Mouse (Mus musculus): ENCODE data around the gene Trp53tg5. TPM values are rescaled to one million over a fixed set of nuclear protein-coding genes. Genes with fewer than 3 reads are reported as not detected.

Gene Trp53tg5
- polyA plus RNA-seq, 1 experiment from 2014 or later = not detected

DNA sequence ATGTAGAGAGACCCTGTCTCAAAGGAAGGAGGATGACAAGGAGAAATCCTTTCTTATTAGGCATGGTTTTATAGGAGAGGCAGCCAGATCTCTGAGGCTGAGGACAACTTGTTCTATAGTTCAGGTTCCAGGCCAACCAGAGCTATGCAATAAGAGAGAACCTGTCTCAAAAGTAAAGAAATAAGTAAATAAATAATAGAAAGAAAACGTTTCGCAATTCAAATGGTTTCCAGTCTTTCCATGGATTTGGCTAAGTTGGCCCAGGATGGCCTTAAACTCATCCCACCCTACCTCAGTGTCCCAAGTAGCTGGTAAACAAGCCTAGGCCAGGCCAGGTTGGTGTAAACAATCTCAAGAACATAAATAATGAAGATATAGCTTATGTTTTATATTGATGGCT is 28.8 kb downstream of the Trp53tg5 start:
- Histone ChIP-seq H3K9ac (replicated peaks) (no peak overlapping the region), H3K4me3 (no peak overlapping the region), H3K27me3 (peaks cover 8% of the 10 kb centered on the region; the same call in 1 of the 2 replicates), H3K36me3 (no peaks in the 10 kb centered on the region), H3K4me2 (replicated peaks) (no peak overlapping the region), H3K27ac (replicated peaks) (no peak overlapping the region), H3K9me3 (no peaks in the 10 kb centered on the region), H3K4me1 (peaks cover 17% of the 10 kb centered on the region)
- no peak for ATAC-seq (replicated peaks)
- 86% methylated on average over 2 of the region's 2 CpGs for WGBS

DNA sequence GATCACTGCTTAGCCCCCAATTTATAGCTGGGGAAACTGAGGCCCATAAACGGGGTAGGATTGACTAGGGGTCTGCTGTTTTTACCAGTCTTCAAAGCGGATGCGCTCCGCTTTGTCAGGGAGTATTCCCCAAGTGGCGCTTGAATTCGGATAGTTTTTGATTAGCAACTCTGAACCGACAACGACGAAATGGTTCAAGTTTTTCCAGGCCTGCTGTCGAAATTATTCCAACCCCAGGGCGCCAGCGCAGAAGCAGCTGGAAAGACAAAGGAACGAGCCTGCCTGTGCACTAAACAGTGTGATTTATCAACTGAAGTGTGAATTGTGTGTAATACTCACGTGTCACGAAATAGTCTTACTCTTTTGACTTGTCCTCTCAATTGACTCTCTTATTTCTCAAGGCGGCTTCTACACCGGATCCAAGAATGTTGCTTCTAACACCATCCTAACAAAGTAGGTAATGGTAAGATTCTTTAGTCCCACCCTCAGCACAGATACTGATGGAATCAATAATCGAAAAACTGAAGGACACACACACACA is 30.0 kb downstream of the Trp53tg5 start, which contains the start of gene Sdc4:
Sdc4 (minus strand) TSS at position 428 of the 541 bp plus-strand sequence.
- ATAC-seq (replicated peaks) = peak; percentile 23; the same call in 1 of the 2 replicates
- WGBS = 8% methylated on average over 18 of the region's 18 CpGs

DNA sequence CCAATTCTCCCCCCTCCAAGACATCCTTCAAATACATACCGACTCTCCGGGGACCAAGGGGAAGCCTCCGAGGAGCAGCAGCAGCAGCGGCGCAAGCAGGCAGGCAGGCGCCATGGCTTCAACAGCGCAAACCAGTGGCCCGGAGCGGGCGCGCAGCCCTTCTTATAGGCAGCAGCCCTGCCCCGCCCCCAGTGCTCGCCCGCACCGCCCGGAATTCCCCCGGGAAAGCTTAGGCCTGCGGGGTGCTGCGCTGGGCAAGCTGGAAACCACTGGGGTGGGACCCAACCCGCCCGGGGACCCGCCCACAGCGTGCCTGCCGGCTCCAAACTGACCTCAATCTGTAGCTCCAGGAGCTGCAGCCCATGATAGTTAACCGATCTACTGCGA is 30.5 kb downstream of the Trp53tg5 start:
- H3K27ac ChIP-seq (replicated peaks) = no peak overlapping the region
- H3K27me3 ChIP-seq = peaks cover 8% of the 10 kb centered on the region; the same call in 1 of the 2 replicates
- H3K4me3 ChIP-seq = peak overlapping the region; percentile 49
- H3K36me3 ChIP-seq = no peaks in the 10 kb centered on the region
- under 1% methylated on average over 26 of the region's 26 CpGs for WGBS
- peak; percentile 95 for ATAC-seq (replicated peaks)
- H3K4me1 ChIP-seq = peaks cover 17% of the 10 kb centered on the region
- peak overlapping the region; percentile 48 for H3K9ac ChIP-seq (replicated peaks)
- peak overlapping the region; percentile 87 for H3K4me2 ChIP-seq (replicated peaks)
- H3K9me3 ChIP-seq = no peaks in the 10 kb centered on the region

More for the DNA sequence above, 30.0 kb downstream of the Trp53tg5 start, which contains the start of gene Sdc4:
- peak within 1 kb of the TSS; percentile 87 for H3K4me2 ChIP-seq (replicated peaks)
- H3K27me3 ChIP-seq = peaks cover 8% of the 10 kb centered on the region; the same call in 1 of the 2 replicates
- peak within 1 kb of the TSS; percentile 48 for H3K9ac ChIP-seq (replicated peaks)
- no peak within 1 kb of the TSS for H3K27ac ChIP-seq (replicated peaks)
- H3K9me3 ChIP-seq = no peaks in the 10 kb centered on the region
- peaks cover 17% of the 10 kb centered on the region for H3K4me1 ChIP-seq
- H3K4me3 ChIP-seq = peak within 1 kb of the TSS; percentile 49
- no peaks in the 10 kb centered on the region for H3K36me3 ChIP-seq

GRCm38 (mm10) chr2:164442315-164443050 is 31.0 kb downstream of the Trp53tg5 start:
- Histone ChIP-seq H3K4me2 (replicated peaks) (peak overlapping the region; percentile 87), H3K9me3 (no peaks in the 10 kb centered on the region), H3K9ac (replicated peaks) (peak overlapping the region; percentile 48), H3K27ac (replicated peaks) (no peak overlapping the region), H3K4me1 (peaks cover 17% of the 10 kb centered on the region), H3K4me3 (peak overlapping the region; percentile 49), H3K27me3 (peaks cover 8% of the 10 kb centered on the region; the same call in 1 of the 2 replicates), H3K36me3 (no peaks in the 10 kb centered on the region)
- WGBS = 2% methylated on average over 29 of the region's 29 CpGs
- ATAC-seq (replicated peaks) = peak; percentile 47

DNA sequence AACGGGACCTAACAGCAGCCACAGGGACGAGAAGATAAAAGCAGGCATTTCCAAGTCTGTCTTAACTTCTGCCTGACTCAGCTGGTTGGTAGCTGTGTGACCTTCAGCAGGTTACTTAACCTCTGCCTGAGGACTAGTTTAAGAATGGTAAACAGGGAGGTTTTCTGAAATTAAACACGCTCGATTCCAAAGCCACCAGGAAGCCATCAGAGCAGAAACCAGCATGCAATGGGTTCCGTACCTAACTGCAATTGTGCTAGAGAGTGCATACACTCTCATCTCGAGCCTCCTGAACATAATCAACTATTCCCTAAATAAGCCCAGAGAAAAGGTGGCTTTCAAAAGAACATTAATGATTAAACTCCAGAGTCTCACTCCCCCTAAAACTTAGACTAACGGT is 31.8 kb downstream of the Trp53tg5 start:
- H3K36me3 ChIP-seq = no peaks in the 10 kb centered on the region
- H3K4me1 ChIP-seq = peaks cover 17% of the 10 kb centered on the region
- WGBS = 35% methylated on average over 7 of the region's 7 CpGs
- ATAC-seq (replicated peaks) = no peak
- peaks cover 8% of the 10 kb centered on the region; the same call in 1 of the 2 replicates for H3K27me3 ChIP-seq
- H3K27ac ChIP-seq (replicated peaks) = no peak overlapping the region
- H3K4me3 ChIP-seq = no peak overlapping the region
- no peak overlapping the region for H3K9ac ChIP-seq (replicated peaks)
- no peaks in the 10 kb centered on the region for H3K9me3 ChIP-seq
- H3K4me2 ChIP-seq (replicated peaks) = no peak overlapping the region

DNA sequence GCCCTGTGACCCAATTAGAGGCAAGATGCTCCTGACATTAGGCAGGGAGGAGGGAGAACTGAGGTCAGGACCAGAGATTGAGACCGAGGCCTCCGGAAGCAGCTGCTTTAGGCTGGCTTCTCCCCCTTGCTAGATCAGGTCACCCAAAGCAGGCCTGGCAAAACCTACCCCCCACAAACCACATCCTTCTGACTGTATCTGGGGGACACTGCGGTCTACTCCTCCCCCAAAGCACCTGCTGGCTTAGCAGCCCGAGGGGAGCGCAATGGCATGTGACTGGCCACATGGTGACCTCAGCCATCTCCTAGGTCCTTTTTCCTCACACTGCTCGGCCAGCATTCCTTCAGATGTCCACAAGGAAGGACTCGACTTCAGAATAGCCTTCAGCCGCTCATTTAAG is 32.4 kb downstream of the Trp53tg5 start:
- no peaks in the 10 kb centered on the region for H3K9me3 ChIP-seq
- H3K4me2 ChIP-seq (replicated peaks) = no peak overlapping the region
- no peak overlapping the region for H3K4me3 ChIP-seq
- H3K4me1 ChIP-seq = peaks cover 17% of the 10 kb centered on the region
- no peak overlapping the region for H3K27ac ChIP-seq (replicated peaks)
- no peak overlapping the region for H3K9ac ChIP-seq (replicated peaks)
- peaks cover 8% of the 10 kb centered on the region; the same call in 1 of the 2 replicates for H3K27me3 ChIP-seq
- no peak for ATAC-seq (replicated peaks)
- 44% methylated on average over 8 of the region's 8 CpGs for WGBS
- H3K36me3 ChIP-seq = no peaks in the 10 kb centered on the region

DNA sequence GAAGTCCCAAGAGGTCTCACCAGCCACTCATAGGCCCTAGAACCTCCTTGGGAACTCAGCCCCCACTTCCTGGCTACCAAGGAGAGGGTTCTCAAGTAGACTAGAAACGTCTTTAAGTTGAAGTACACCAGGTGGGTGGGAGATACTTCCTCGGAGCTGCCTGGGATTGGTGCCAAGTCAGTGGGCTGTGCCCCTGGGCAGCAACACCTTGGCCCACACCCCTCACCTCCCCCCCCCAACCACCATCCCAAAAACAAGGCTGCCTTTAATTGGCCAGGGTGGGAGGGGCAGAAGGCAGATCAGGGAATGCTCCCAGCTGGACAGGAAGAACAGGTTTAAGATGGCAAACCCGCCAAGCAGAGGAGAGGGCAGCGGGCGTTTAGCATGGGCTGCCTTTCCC is 33.2 kb downstream of the Trp53tg5 start:
- ATAC-seq (replicated peaks) = no peak
- no peak overlapping the region for H3K4me2 ChIP-seq (replicated peaks)
- no peak overlapping the region for H3K27ac ChIP-seq (replicated peaks)
- H3K27me3 ChIP-seq = peaks cover 8% of the 10 kb centered on the region; the same call in 1 of the 2 replicates
- H3K36me3 ChIP-seq = no peaks in the 10 kb centered on the region
- no peak overlapping the region for H3K9ac ChIP-seq (replicated peaks)
- H3K4me1 ChIP-seq = peaks cover 17% of the 10 kb centered on the region
- no peak overlapping the region for H3K4me3 ChIP-seq
- H3K9me3 ChIP-seq = no peaks in the 10 kb centered on the region
- 73% methylated on average over 5 of the region's 5 CpGs for WGBS

- Histone ChIP-seq H3K4me1 (peaks cover 17% of the 10 kb centered on the region), H3K27me3 (peaks cover 8% of the 10 kb centered on the region; the same call in 1 of the 2 replicates), H3K4me3 (no peak overlapping the region), H3K9me3 (no peaks in the 10 kb centered on the region), H3K36me3 (no peaks in the 10 kb centered on the region), H3K4me2 (replicated peaks) (no peak overlapping the region), H3K27ac (replicated peaks) (no peak overlapping the region), H3K9ac (replicated peaks) (no peak overlapping the region)
- WGBS = 65% methylated on average over 3 of the region's 3 CpGs
- no peak for ATAC-seq (replicated peaks)
Observed at GRCm38 (mm10) chr2:164439001-164439421, 34.5 kb downstream of the Trp53tg5 start.

GRCm38 (mm10) chr2:164438257-164438656 is 35.3 kb downstream of the Trp53tg5 start:
- H3K4me2 ChIP-seq (replicated peaks) = no peak overlapping the region
- no peak overlapping the region for H3K9ac ChIP-seq (replicated peaks)
- no peak for ATAC-seq (replicated peaks)
- H3K27ac ChIP-seq (replicated peaks) = no peak overlapping the region
- H3K36me3 ChIP-seq = no peaks in the 10 kb centered on the region
- 66% methylated on average over 8 of the region's 8 CpGs for WGBS
- H3K4me1 ChIP-seq = peaks cover 11% of the 10 kb centered on the region
- H3K27me3 ChIP-seq = peaks cover 8% of the 10 kb centered on the region; the same call in 1 of the 2 replicates
- H3K9me3 ChIP-seq = no peaks in the 10 kb centered on the region
- H3K4me3 ChIP-seq = no peak overlapping the region

GRCm38 (mm10) chr2:164437710-164438109 is 35.8 kb downstream of the Trp53tg5 start:
- Histone ChIP-seq H3K4me2 (replicated peaks) (no peak overlapping the region), H3K4me3 (no peak overlapping the region), H3K27me3 (peaks cover 8% of the 10 kb centered on the region; the same call in 1 of the 2 replicates), H3K9me3 (no peaks in the 10 kb centered on the region), H3K4me1 (peaks cover 6% of the 10 kb centered on the region), H3K36me3 (no peaks in the 10 kb centered on the region), H3K9ac (replicated peaks) (no peak overlapping the region), H3K27ac (replicated peaks) (no peak overlapping the region)
- no peak for ATAC-seq (replicated peaks)
- 85% methylated on average over 6 of the region's 6 CpGs for WGBS

GRCm38 (mm10) chr2:164436961-164437360 is 36.6 kb downstream of the Trp53tg5 start:
- Histone ChIP-seq H3K4me1 (no peaks in the 10 kb centered on the region), H3K9me3 (no peaks in the 10 kb centered on the region), H3K36me3 (no peaks in the 10 kb centered on the region), H3K27ac (replicated peaks) (no peak overlapping the region), H3K4me2 (replicated peaks) (no peak overlapping the region), H3K27me3 (peaks cover 4% of the 10 kb centered on the region; the same call in 1 of the 2 replicates), H3K4me3 (no peak overlapping the region), H3K9ac (replicated peaks) (no peak overlapping the region)
- WGBS = 47% methylated on average over 3 of the region's 3 CpGs
- no peak for ATAC-seq (replicated peaks)

DNA sequence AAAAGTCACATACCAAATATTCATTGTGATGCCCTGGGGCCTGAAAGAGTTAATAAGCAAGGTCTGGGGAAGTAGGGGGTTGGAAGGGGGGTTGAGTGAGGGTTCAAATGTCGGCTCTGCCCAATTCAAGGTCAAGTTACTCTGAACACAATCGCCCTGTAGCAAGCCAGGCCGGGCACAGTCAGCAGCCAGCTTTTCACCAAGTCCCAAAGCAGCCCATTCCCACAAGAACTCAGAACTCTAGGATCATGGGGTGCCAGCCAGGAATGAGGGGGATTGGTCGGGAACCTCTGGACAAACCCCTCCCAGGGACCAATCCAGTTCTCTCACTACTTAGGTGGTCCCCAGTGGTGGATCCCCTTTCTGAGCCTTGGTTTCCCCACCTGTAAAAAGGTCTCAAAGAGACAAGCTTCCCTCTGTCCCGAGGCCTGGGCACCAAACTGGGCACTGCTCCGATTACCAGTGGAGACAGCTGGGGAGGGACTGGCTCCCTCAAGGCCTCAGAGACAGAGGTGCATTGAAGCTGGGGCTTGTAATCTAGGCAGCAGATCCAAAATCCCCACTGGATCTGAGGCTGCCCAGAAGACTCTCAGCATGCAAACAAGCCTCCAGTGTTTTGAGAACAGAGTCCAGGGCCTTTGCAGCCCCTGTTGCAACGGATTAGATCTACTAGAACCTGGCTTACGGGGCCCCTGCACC is 37.2 kb downstream of the Trp53tg5 start:
- no peak overlapping the region for H3K9ac ChIP-seq (replicated peaks)
- peaks cover 3% of the 10 kb centered on the region; the same call in 1 of the 2 replicates for H3K27me3 ChIP-seq
- 27% methylated on average over 8 of the region's 8 CpGs for WGBS
- no peak overlapping the region for H3K4me3 ChIP-seq
- H3K9me3 ChIP-seq = no peaks in the 10 kb centered on the region
- no peak overlapping the region for H3K27ac ChIP-seq (replicated peaks)
- no peaks in the 10 kb centered on the region for H3K36me3 ChIP-seq
- H3K4me1 ChIP-seq = no peaks in the 10 kb centered on the region
- no peak overlapping the region for H3K4me2 ChIP-seq (replicated peaks)
- ATAC-seq (replicated peaks) = no peak
